Mouse (Mus musculus): ENCODE measurements around the gene Kpna7.

Kpna7 gene

GRCm38 (mm10) chr5:144964465-144964864 lies 119.4 kb downstream of the Kpna7 start:
- DNase-seq (ENCODE audit: extremely low spot score, low spot score): no peak

- DNase-seq (ENCODE audit: extremely low spot score, low spot score): peak; percentile 33
Observed at GRCm38 (mm10) chr5:144963817-144964261, 120.0 kb downstream of the Kpna7 start.

GRCm38 (mm10) chr5:144963401-144963800 lies 120.4 kb downstream of the Kpna7 start:
- no peak for DNase-seq (ENCODE audit: extremely low spot score, low spot score)

DNA sequence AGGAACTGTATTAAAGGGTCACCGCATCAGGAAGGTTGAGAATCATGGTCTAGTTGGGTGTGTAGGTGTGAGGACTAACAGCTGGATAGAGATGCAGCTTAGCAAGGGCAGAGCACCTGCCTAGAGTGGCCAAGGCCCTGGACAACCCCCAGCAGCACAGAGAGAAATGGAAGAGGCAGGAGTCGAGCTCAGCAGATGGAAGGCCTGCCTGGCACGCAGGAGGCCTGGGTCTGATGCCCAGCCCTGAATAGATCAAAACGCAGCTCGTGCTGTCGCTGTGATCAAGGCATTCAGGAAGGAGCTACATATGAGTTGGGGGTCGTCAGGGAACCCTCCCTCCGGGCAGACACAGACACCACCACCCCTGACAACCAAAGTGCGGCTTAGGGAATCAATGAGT lies 125.6 kb downstream of the Kpna7 start:
- no peak for DNase-seq (ENCODE audit: extremely low spot score, low spot score)

GRCm38 (mm10) chr5:144954432-144954831 lies 129.4 kb downstream of the Kpna7 start:
- no peak for DNase-seq (ENCODE audit: extremely low spot score, low spot score)

DNA sequence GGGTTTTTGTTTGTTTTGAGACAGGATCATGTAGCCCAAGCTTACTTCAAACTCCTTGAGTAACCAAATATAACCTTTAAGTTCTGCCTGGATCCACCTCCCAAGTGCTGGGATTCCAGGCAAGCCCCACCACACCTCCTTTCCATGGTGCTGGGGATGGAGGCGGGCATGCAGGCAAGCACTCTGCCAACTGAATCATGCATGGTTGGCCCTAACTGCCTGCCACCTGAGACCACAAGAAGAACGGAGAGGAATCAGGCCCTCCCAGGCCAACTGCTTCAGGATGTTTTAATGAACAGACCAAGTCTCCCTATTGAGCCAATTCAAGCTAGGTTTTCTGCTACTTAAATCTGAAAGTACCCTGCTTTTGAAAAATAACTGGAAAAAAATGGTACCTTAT lies 131.2 kb downstream of the Kpna7 start:
- no peak for DNase-seq (ENCODE audit: extremely low spot score, low spot score)

GRCm38 (mm10) chr5:144950428-144951051 lies 133.3 kb downstream of the Kpna7 start:
- DNase-seq (ENCODE audit: extremely low spot score, low spot score): no peak

GRCm38 (mm10) chr5:144949856-144950255 lies 134.0 kb downstream of the Kpna7 start:
- DNase-seq (ENCODE audit: extremely low spot score, low spot score): no peak

DNA sequence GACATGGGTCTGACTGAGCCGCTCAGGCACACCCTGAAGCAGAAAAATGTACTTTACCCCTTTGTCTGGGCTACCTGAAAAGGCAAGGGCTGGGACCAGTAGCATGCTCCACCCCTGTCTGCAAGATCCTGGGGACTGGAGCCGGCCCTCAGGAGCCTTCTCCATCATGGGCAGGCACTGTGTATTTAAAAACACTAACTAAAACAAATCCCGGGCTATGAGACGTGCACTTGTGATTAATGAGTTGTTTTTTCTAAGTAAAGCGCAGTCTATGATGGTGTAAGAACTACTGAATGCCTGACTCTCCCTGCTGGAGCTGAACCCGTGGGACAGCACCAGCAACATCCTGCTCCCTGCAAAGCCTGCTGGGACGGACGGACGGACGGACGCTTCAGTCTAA lies 135.4 kb downstream of the Kpna7 start:
- no peak for DNase-seq (ENCODE audit: extremely low spot score, low spot score)

GRCm38 (mm10) chr5:144948002-144948401 lies 135.8 kb downstream of the Kpna7 start:
- DNase-seq (ENCODE audit: extremely low spot score, low spot score): no peak

DNA sequence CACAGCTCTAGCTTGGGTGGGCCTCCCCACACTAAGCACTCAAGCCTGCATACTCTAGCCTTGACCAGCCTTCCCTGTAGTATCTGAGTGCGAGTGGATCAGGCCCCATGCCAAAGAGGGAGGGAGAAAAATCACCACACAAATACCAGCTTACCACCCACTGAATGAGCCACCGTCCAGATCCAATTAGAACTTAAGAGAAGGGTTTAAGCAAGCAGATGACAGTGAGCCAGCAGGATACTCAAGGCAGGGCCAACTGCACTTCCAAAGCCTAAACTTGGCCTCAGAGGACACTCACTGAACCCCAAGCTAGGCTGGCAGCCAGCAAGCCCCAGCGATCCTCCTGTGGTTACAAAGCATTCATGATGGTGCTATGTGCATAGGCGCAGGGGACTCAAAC lies 137.8 kb downstream of the Kpna7 start:
- DNase-seq (ENCODE audit: extremely low spot score, low spot score): no peak

DNA sequence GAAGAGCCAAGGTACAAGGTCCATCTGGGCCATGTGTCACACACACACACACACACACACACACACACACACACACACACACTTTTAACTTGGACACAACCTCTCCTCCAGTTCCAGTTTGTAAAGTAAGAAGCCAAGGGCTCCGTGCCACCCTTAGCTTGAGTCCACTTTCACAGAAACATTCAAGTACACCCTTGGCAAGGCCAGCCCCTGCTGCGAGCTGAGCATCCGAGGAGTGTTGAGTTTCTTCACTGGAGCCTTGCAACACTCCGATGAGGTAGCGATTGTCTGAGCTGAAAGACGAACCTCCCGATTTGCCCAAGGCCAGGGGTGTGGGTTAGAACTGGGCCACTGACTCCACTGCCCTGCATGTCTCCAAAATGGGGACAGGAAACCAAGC lies 138.9 kb downstream of the Kpna7 start:
- DNase-seq (ENCODE audit: extremely low spot score, low spot score): no peak

DNA sequence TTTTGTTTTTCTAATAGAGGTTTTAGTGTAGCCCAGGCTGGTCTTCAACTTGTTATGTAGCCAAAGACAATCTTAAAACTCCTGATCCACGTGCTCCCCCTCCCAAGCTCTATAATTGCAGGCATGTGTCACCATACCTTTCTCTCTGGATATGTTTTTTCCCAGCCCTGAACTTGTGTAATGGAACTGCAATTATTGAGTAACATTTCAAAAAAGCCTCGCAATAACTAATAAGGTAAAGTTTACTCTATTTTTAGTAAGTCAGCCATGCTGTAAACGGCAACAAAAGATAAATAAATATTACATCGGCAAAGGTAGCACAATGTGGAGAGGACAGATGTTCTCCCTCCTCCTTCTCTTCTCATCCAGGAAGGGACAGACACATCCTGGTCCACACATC lies 139.5 kb downstream of the Kpna7 start:
- no peak for DNase-seq (ENCODE audit: extremely low spot score, low spot score)

DNA sequence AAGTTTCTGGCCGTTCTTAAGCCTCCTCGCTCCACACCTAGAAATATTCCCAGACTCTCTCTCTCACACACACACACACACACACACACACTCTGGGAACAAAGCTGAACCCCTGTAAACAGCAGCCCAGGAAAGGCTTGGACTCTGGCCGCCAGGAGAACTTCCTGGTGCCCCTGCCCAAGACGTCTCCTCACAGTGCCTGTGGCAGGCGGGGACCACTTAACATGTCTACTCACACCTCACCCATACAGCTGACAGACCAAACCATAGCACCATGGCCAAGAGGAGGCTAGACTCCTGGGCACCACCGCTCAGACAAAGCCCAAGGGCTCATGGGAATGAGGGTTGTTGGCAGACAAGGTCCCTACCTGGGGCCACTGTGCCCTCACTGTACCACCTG lies 140.5 kb downstream of the Kpna7 start:
- no peak for DNase-seq (ENCODE audit: extremely low spot score, low spot score)

- DNase-seq (ENCODE audit: extremely low spot score, low spot score): no peak
Observed at GRCm38 (mm10) chr5:144942431-144942830, 141.4 kb downstream of the Kpna7 start.

DNA sequence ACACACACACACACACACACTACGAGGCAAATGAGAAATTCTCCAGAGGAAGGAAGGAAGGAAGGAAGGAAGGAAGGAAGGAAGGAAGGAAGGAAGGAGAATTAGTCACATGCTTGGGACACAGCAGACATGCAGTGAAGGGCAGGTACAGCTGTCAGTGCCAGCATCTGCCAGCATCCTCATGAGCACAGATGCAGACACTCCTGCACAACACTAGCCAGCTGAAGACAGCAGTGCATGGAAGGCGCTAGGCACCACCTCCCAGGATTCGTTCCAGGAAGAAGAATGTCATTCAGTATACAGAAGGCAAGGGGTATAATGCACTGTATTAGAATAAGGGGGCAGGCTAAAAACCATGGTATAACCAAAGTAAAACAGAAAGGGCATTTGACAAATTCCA lies 142.9 kb downstream of the Kpna7 start:
- no peak for DNase-seq (ENCODE audit: extremely low spot score, low spot score)

GRCm38 (mm10) chr5:144937304-144937703 lies 146.5 kb downstream of the Kpna7 start:
- DNase-seq (ENCODE audit: extremely low spot score, low spot score): no peak
